Mouse (Mus musculus): ENCODE results near the gene Arl16. TPM values are rescaled to one million over a fixed set of nuclear protein-coding genes. Genes with fewer than 3 reads are reported as not detected.
"Not testable (repeated sequence)": the region's sequence is repeated elsewhere in the genome, so short reads cannot be mapped to it uniquely, and the experiment has no call there.

Gene Arl16
- polyA plus RNA-seq (2015; fragmentation: Nextera tagmentation; extraction: Ambion mirVana) = 33.6 and 34.2 TPM in 2 replicates

- Histone ChIP-seq H3K9me3 (replicated peaks; ENCODE audit: control insufficient read depth, low read length) (no peaks in the 10 kb centered on the region), H3K27ac (ENCODE audit: low read length) (peak within 1 kb of the TSS; percentile 56), H3K4me3 (ENCODE audit: low read length) (peak within 1 kb of the TSS; percentile 93), H3K27me3 (ENCODE audit: control insufficient read depth, insufficient read depth, low read length) (no peaks in the 10 kb centered on the region), H3K4me1 (ENCODE audit: control insufficient read depth, insufficient read depth, low read length) (peaks cover 20% of the 10 kb centered on the region), H3K9ac (ENCODE audit: low read length) (peak within 1 kb of the TSS; percentile 88), H3K36me3 (ENCODE audit: control insufficient read depth, insufficient read depth) (peaks cover 18% of the 10 kb centered on the region), H3K4me2 (ENCODE audit: low read depth, low read length) (peak within 1 kb of the TSS; percentile 95)
- peak; percentile 100 for ATAC-seq (replicated peaks; ENCODE audit: extremely low read depth, insufficient read depth, low FRiP score)
- WGBS = under 1% methylated on average over 51 of the region's 54 CpGs
These were observed at the start of gene Arl16 for GRCm38 (mm10) chr11:120467051-120467735. Gene Arl16, minus strand, starts transcription at chr11:120467607.

GRCm38 (mm10) chr11:120517147-120517546, 49.7 kb upstream of the Arl16 start:
- peaks cover 12% of the 10 kb centered on the region for H3K4me1 ChIP-seq (ENCODE audit: control insufficient read depth, insufficient read depth, low read length)
- H3K4me3 ChIP-seq (ENCODE audit: low read length) = no peak overlapping the region
- WGBS = 86% methylated on average over 4 of the region's 4 CpGs
- ATAC-seq (replicated peaks; ENCODE audit: extremely low read depth, insufficient read depth, low FRiP score) = no peak
- H3K36me3 ChIP-seq (ENCODE audit: control insufficient read depth, insufficient read depth) = no peaks in the 10 kb centered on the region
- H3K9me3 ChIP-seq (replicated peaks; ENCODE audit: control insufficient read depth, low read length) = no peaks in the 10 kb centered on the region
- H3K4me2 ChIP-seq (ENCODE audit: low read depth, low read length) = no peak overlapping the region
- no peak overlapping the region for H3K9ac ChIP-seq (ENCODE audit: low read length)
- H3K27ac ChIP-seq (ENCODE audit: low read length) = no peak overlapping the region
- no peaks in the 10 kb centered on the region for H3K27me3 ChIP-seq (ENCODE audit: control insufficient read depth, insufficient read depth, low read length)

GRCm38 (mm10) chr11:120515611-120516010, 48.2 kb upstream of the Arl16 start:
- H3K4me1 ChIP-seq (ENCODE audit: control insufficient read depth, insufficient read depth, low read length) = peaks cover 8% of the 10 kb centered on the region
- H3K36me3 ChIP-seq (ENCODE audit: control insufficient read depth, insufficient read depth) = no peaks in the 10 kb centered on the region
- no peaks in the 10 kb centered on the region for H3K27me3 ChIP-seq (ENCODE audit: control insufficient read depth, insufficient read depth, low read length)
- 17% methylated on average over 17 of the region's 17 CpGs for WGBS
- H3K9me3 ChIP-seq (replicated peaks; ENCODE audit: control insufficient read depth, low read length) = no peaks in the 10 kb centered on the region
- 0 out of 2 replicates have a peak, but pooled peaks have one; percentile 11 for ATAC-seq (replicated peaks; ENCODE audit: extremely low read depth, insufficient read depth, low FRiP score)
- no peak overlapping the region for H3K4me3 ChIP-seq (ENCODE audit: low read length)
- H3K4me2 ChIP-seq (ENCODE audit: low read depth, low read length) = no peak overlapping the region
- H3K27ac ChIP-seq (ENCODE audit: low read length) = no peak overlapping the region
- H3K9ac ChIP-seq (ENCODE audit: low read length) = no peak overlapping the region

GRCm38 (mm10) chr11:120514262-120514661, 46.9 kb upstream of the Arl16 start:
- not testable (repeated sequence) for H3K27ac ChIP-seq (ENCODE audit: low read length); H3K4me1 ChIP-seq (ENCODE audit: control insufficient read depth, insufficient read depth, low read length); H3K4me2 ChIP-seq (ENCODE audit: low read depth, low read length); H3K9ac ChIP-seq (ENCODE audit: low read length); H3K27me3 ChIP-seq (ENCODE audit: control insufficient read depth, insufficient read depth, low read length); H3K9me3 ChIP-seq (replicated peaks; ENCODE audit: control insufficient read depth, low read length); H3K36me3 ChIP-seq (ENCODE audit: control insufficient read depth, insufficient read depth); H3K4me3 ChIP-seq (ENCODE audit: low read length); ATAC-seq (replicated peaks; ENCODE audit: extremely low read depth, insufficient read depth, low FRiP score)
- 85% methylated on average over 2 of the region's 2 CpGs for WGBS

- Histone ChIP-seq H3K4me3 (ENCODE audit: low read length) (no peak overlapping the region), H3K4me2 (ENCODE audit: low read depth, low read length) (no peak overlapping the region), H3K4me1 (ENCODE audit: control insufficient read depth, insufficient read depth, low read length) (no peaks in the 10 kb centered on the region; the same call in 1 of the 2 replicates), H3K27ac (ENCODE audit: low read length) (no peak overlapping the region), H3K9ac (ENCODE audit: low read length) (no peak overlapping the region), H3K36me3 (ENCODE audit: control insufficient read depth, insufficient read depth) (no peaks in the 10 kb centered on the region), H3K9me3 (replicated peaks; ENCODE audit: control insufficient read depth, low read length) (no peaks in the 10 kb centered on the region), H3K27me3 (ENCODE audit: control insufficient read depth, insufficient read depth, low read length) (no peaks in the 10 kb centered on the region)
- WGBS = 49% methylated on average over 6 of the region's 6 CpGs
- ATAC-seq (replicated peaks; ENCODE audit: extremely low read depth, insufficient read depth, low FRiP score) = no peak
These were observed 45.5 kb upstream of the Arl16 start for GRCm38 (mm10) chr11:120512790-120513453.

- Histone ChIP-seq H3K27me3 (ENCODE audit: control insufficient read depth, insufficient read depth, low read length) (no peaks in the 10 kb centered on the region), H3K9ac (ENCODE audit: low read length) (peak overlapping the region; percentile 57), H3K4me3 (ENCODE audit: low read length) (peak overlapping the region; percentile 39), H3K36me3 (ENCODE audit: control insufficient read depth, insufficient read depth) (no peaks in the 10 kb centered on the region), H3K27ac (ENCODE audit: low read length) (peak overlapping the region; percentile 62), H3K4me1 (ENCODE audit: control insufficient read depth, insufficient read depth, low read length) (no peaks in the 10 kb centered on the region), H3K4me2 (ENCODE audit: low read depth, low read length) (peak overlapping the region; percentile 65), H3K9me3 (replicated peaks; ENCODE audit: control insufficient read depth, low read length) (no peaks in the 10 kb centered on the region)
- 9% methylated on average over 16 of the region's 16 CpGs for WGBS
- ATAC-seq (replicated peaks; ENCODE audit: extremely low read depth, insufficient read depth, low FRiP score) = no peak; the same call in 1 of the 2 replicates
These were observed 43.1 kb upstream of the Arl16 start for GRCm38 (mm10) chr11:120510375-120511030.

GRCm38 (mm10) chr11:120509940-120510339, 42.5 kb upstream of the Arl16 start:
- Histone ChIP-seq H3K4me3 (ENCODE audit: low read length) (no peak overlapping the region), H3K9ac (ENCODE audit: low read length) (no peak overlapping the region), H3K27me3 (ENCODE audit: control insufficient read depth, insufficient read depth, low read length) (no peaks in the 10 kb centered on the region), H3K4me1 (ENCODE audit: control insufficient read depth, insufficient read depth, low read length) (no peaks in the 10 kb centered on the region), H3K27ac (ENCODE audit: low read length) (peak overlapping the region; percentile 62), H3K4me2 (ENCODE audit: low read depth, low read length) (peak overlapping the region; percentile 65), H3K9me3 (replicated peaks; ENCODE audit: control insufficient read depth, low read length) (no peaks in the 10 kb centered on the region), H3K36me3 (ENCODE audit: control insufficient read depth, insufficient read depth) (no peaks in the 10 kb centered on the region)
- WGBS = 30% methylated on average over 4 of the region's 4 CpGs
- ATAC-seq (replicated peaks; ENCODE audit: extremely low read depth, insufficient read depth, low FRiP score) = no peak

GRCm38 (mm10) chr11:120508290-120508870, 41.0 kb upstream of the Arl16 start:
- Histone ChIP-seq H3K36me3 (ENCODE audit: control insufficient read depth, insufficient read depth) (no peaks in the 10 kb centered on the region), H3K9ac (ENCODE audit: low read length) (no peak overlapping the region), H3K9me3 (replicated peaks; ENCODE audit: control insufficient read depth, low read length) (no peaks in the 10 kb centered on the region), H3K4me3 (ENCODE audit: low read length) (no peak overlapping the region), H3K27ac (ENCODE audit: low read length) (no peak overlapping the region), H3K4me1 (ENCODE audit: control insufficient read depth, insufficient read depth, low read length) (no peaks in the 10 kb centered on the region), H3K4me2 (ENCODE audit: low read depth, low read length) (no peak overlapping the region), H3K27me3 (ENCODE audit: control insufficient read depth, insufficient read depth, low read length) (no peaks in the 10 kb centered on the region)
- 73% methylated on average over 9 of the region's 9 CpGs for WGBS
- no peak for ATAC-seq (replicated peaks; ENCODE audit: extremely low read depth, insufficient read depth, low FRiP score)

Data from heart, embryonic 16.5 days (tissue).